Mouse (Mus musculus) cerebellum, postnatal 14 days (tissue): Measurements from ENCODE around the gene Nlrp14.
"Not testable (repeated sequence)": the region's sequence is repeated elsewhere in the genome, so short reads cannot be mapped to it uniquely, and the experiment has no call there.

ENCODE experiments used
- DNase-seq, 2 experiments: peaks; one replicate each; pipeline ENCODE4 v3.0.0; 2021; ENCODE audit warnings: mixed read lengths in 2 of 2

The Nlrp14 gene

GRCm38 (mm10) chr7:107166690-107167089 is at the start of gene Nlrp14:
Nlrp14 (plus strand) TSS chr7:107166990.
- no peak for DNase-seq

- not testable (repeated sequence) for DNase-seq
Measured at GRCm38 (mm10) chr7:107130983-107131382, 35.8 kb upstream of the Nlrp14 start, which contains the start of gene Olfr715. Olfr715 (minus strand) TSS chr7:107131083.

DNA sequence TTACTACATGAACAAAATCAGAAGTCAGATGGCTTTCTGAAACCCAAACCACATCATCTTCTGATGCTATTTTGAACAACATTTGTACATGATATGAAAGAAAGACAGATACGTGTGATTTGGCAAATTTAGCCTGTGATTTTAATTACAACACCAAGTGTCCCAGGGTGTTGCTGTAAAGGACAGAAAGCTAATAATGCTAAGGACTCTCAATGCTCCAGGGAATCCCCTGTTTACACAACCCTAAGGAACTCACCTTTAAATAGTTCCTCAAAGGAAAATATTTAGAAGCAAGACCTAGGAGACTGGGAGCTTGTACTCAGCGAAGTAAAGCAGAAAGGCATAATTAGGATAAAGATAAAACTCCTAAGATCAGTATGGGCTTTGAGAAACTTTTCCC is 28.8 kb upstream of the Nlrp14 start, which contains the start of gene Olfr716:
Gene Olfr716, plus strand, starts transcription at position 301 of the 400 bp plus-strand sequence.
- DNase-seq, result not testable (repeated sequence)

DNA sequence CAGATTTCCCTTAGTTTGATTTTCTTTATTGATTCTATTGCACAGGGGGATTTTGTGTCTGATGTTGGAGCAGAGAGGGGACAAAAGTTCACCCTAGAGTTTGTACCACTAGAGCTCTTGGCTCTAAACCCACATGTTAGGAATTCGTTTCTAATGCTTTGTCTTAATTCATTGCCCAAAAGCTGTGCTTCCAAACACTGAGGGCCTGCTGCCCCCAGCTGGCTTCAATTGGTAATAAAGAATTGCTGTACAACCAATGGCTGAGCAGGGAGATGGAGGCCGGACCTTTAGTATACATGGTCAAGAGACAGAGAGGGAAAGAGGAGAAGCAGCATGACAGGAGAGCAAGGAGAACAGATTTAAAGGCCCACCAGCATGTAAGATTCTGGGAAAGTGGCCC is 13.6 kb downstream of the Nlrp14 start:
- no peak for DNase-seq

GRCm38 (mm10) chr7:107201817-107202216 is 35.0 kb downstream of the Nlrp14 start:
- DNase-seq, result no peak

DNA sequence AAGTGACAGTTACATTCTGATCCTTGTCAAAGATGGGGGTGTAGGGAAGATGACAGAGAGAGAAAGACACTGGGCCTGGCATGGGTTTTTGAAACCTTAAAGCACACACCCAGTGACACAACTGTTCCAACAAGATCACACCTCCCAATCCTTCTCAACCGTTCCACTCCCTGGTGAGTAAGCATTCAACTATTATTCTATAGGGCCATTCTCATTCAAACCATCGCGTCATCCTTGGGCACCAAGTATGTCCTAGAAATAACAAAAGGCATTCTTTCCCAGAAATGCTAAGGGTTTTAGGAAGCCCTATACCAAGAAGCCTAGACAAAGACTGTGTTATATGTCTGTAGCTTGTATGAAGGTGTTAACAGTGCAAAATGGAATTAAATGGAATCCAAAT is 41.1 kb downstream of the Nlrp14 start:
- DNase-seq, result no peak

GRCm38 (mm10) chr7:107209204-107209860 is 42.5 kb downstream of the Nlrp14 start, which contains the start of gene Rbmxl2:
Rbmxl2 (plus strand) TSS chr7:107209445.
- DNase-seq, result peak in 1 of 2 experiments; percentile 4

DNA sequence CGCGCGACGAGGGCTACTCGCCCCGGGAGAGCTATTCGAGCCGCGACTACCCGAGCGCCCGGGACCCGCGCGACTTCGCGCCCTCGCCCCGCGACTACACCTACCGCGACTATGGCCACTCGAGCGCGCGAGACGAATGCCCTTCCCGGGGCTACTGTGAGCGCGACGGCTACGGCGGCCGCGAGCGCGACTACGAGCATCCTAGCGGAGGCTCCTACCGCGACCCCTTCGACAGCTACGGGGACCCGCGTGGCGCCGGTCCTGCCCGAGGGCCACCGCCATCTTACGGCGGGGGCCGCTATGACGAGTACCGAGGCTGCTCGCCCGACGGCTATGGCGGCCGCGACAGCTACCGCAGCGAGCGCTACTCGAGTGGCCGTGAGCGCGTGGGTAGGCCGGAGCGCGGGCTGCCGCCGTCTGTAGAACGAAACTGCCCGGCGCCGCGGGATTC is 43.4 kb downstream of the Nlrp14 start:
- DNase-seq, result peak in 1 of 2 experiments; percentile 8

DNA sequence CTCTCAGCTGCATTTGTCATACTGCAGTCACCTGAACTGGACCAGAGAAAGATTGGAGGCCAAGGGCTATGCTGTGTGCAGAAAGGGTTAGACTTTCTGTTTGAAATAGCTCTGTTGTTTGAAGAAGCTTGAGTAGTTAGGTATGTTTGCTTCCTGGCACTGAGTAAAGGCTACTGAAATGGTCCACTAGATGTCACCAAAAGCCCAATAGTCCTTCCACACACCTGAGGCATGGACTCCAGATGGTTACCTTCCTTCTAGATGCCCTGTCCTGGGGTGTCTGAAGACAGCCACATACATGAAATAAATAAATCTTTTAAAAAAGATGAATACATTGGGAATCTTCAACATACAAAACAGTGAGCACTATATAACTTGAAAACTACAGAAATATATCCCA is 48.9 kb downstream of the Nlrp14 start:
- DNase-seq, result peak; percentile 57 to 73

- no peak for DNase-seq
Measured at GRCm38 (mm10) chr7:107216845-107217244, 50.1 kb downstream of the Nlrp14 start.

DNA sequence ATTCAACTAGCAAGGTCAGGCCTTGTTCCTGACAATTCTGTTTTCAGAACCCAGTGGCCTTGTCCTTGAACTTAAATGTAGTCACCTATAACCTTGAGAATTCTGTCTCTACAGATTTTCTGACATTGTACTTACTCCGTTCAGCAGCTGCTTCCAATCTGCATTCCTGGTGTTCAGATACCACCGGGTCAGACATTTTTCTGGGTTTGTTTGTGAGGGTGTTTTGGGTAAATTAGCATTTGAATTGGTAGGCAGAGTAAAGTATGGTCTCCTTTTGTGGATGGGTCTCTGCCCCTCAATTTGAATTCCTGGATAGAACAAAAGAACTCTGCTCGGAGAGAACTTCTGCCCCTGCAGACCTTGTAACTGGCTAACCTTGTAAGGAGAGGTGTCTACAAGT is 70.1 kb downstream of the Nlrp14 start:
- no peak for DNase-seq

GRCm38 (mm10) chr7:107237498-107237897 is 70.7 kb downstream of the Nlrp14 start:
- no peak for DNase-seq

- no peak for DNase-seq
Measured at GRCm38 (mm10) chr7:107241371-107241883, 74.6 kb downstream of the Nlrp14 start.
